10 mouse cellular contexts compared by ENCODE assay signal in the genomic region with DNA sequence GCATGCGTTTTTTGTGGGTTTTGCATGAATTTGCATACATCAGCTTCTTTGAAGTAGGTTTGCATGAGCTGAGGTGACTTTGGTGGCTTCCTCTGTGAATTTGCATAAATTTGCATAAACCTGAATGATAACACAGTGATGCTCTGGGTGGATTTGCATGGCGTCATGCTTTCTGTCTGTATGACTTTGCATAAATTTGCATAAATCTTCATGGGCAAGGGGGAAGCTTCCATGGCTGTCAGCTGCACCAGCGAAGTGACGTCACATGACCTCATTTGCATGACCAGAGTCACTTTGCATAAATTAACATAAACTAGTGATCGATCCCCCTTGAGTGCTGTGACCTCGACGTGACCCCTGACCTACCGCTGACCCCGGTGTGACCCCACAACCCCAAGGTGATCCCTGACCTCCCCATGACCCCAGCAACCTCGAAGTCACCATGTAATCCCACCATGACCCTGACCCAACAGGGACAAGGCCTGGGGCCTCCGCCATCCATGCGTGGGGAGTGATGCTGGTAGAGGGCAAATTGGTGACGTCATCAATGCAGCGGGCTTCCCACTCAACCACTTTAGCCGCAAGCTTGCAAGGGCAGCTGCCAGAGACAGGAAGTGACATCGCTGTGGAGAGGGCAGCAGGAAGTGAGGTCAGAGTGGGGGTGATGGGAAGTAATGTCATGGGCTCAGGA.
DNase-seq lines count a peak whose midpoint lies in the region; ATAC-seq and TF ChIP-seq lines count a peak whose summit lies in the region.
"Had no signal": no experiment of that assay in that cellular context is flagged by ENCODE, and none has a peak within 500 bp of the region (broad histone marks: within the 10 kb centered on the region; RNA-seq: fewer than 3 reads in every experiment).

No protein-coding gene starts in this region.

- no peak for TF ChIP-seq CTCF in lung, embryonic 14.5 days (IDR thresholded peaks at IDR 0.05; ENCODE audit: low read depth)
- TF ChIP-seq CTCF in lung, postnatal 0 days (IDR thresholded peaks at IDR 0.05): no peak
- TF ChIP-seq CTCF in brain, embryonic 14.5 days (IDR thresholded peaks at IDR 0.05; ENCODE audit: borderline replicate concordance, extremely low read depth, insufficient read depth, insufficient read length): no peak
- no peak for TF ChIP-seq CTCF in layer of hippocampus, adult 2 months (conservative IDR thresholded peaks at IDR 0.05)

- no peak overlapping the region for H3K4me3 ChIP-seq in lung, embryonic 14.5 days (ENCODE audit: low read depth, low read length)
- no peak overlapping the region for H3K4me3 ChIP-seq in lung, postnatal 0 days (ENCODE audit: low read depth, low read length)
- H3K4me3 ChIP-seq in layer of hippocampus, adult 2 months: no peak overlapping the region
- H3K4me3 ChIP-seq: embryonic facial prominence, embryonic 13.5 days; kidney, embryonic 15.5 days; limb, embryonic 15.5 days had no signal

- no peaks in the 10 kb centered on the region for H3K27me3 ChIP-seq in lung, embryonic 14.5 days (ENCODE audit: insufficient read depth, low read length)
- no peaks in the 10 kb centered on the region for H3K27me3 ChIP-seq in lung, postnatal 0 days (replicated peaks; ENCODE audit: insufficient read depth, low read length)
- H3K27me3 ChIP-seq: embryonic facial prominence, embryonic 13.5 days; kidney, embryonic 15.5 days; limb, embryonic 15.5 days had no signal

- H3K4me2 ChIP-seq in lung, embryonic 14.5 days: no peak overlapping the region
- H3K4me2 ChIP-seq in lung, postnatal 0 days (replicated peaks; ENCODE audit: low read depth, low read length): no peak overlapping the region
- H3K4me2 ChIP-seq: embryonic facial prominence, embryonic 13.5 days; kidney, embryonic 15.5 days; limb, embryonic 15.5 days had no signal

- peaks cover 36% of the 10 kb centered on the region for H3K36me3 ChIP-seq in lung, embryonic 14.5 days (ENCODE audit: insufficient read depth)
- peaks cover 9% of the 10 kb centered on the region for H3K36me3 ChIP-seq in lung, postnatal 0 days (ENCODE audit: insufficient read depth, low read length)

- 0 out of 2 replicates have a peak, but pooled peaks cover 3% of the 10 kb centered on the region for H3K9me3 ChIP-seq in lung, embryonic 14.5 days (ENCODE audit: low read depth, low read length)
- no peaks in the 10 kb centered on the region for H3K9me3 ChIP-seq in lung, postnatal 0 days (ENCODE audit: low read length)
- H3K9me3 ChIP-seq: limb, embryonic 15.5 days had no signal

- H3K27ac ChIP-seq in lung, embryonic 14.5 days (ENCODE audit: low read depth): no peak overlapping the region
- no peak overlapping the region for H3K27ac ChIP-seq in lung, postnatal 0 days (ENCODE audit: low read length)
- no peak overlapping the region for H3K27ac ChIP-seq in layer of hippocampus, adult 2 months
- H3K27ac ChIP-seq: embryonic facial prominence, embryonic 13.5 days; kidney, embryonic 15.5 days; limb, embryonic 15.5 days had no signal

- ATAC-seq in lung, embryonic 14.5 days (ENCODE audit: insufficient read depth): no peak
- ATAC-seq in lung, postnatal 0 days: no peak

- peak; percentile 17 for DNase-seq in lung, embryonic 14.5 days
- no peak for DNase-seq in lung, postnatal 0 days (ENCODE audit: low spot score)
- peak; percentile 76 for DNase-seq in ES-CJ7 (ENCODE audit: low read depth, low spot score)
- peak; percentile 79 for DNase-seq in brain, embryonic 14.5 days (ENCODE audit: low read depth)
- DNase-seq in natural killer cell, adult 2 months (ENCODE audit: low spot score in 2 of 2): peak; percentile 46 to 51
- no peak for DNase-seq in layer of hippocampus, postnatal 10 days (ENCODE audit: low spot score in 2 of 2)
- no peak for DNase-seq in layer of hippocampus, adult 2 months (ENCODE audit: low spot score in 2 of 2)

- H3K4me1 ChIP-seq in lung, embryonic 14.5 days (ENCODE audit: insufficient read depth): no peaks in the 10 kb centered on the region
- H3K4me1 ChIP-seq in lung, postnatal 0 days (ENCODE audit: insufficient read depth, low read depth, low read length): no peaks in the 10 kb centered on the region
- H3K4me1 ChIP-seq: embryonic facial prominence, embryonic 13.5 days had no signal

- no peak for TF ChIP-seq POLR2A in brain, embryonic 14.5 days (IDR thresholded peaks at IDR 0.05; ENCODE audit: borderline replicate concordance, extremely low read depth, insufficient read depth, insufficient read length, poor library complexity, severe bottlenecking)

- H3K9ac ChIP-seq in lung, embryonic 14.5 days: no peak overlapping the region
- no peak overlapping the region for H3K9ac ChIP-seq in lung, postnatal 0 days (replicated peaks; ENCODE audit: low read depth)
- H3K9ac ChIP-seq: embryonic facial prominence, embryonic 13.5 days; kidney, embryonic 15.5 days; limb, embryonic 15.5 days had no signal

- WGBS in lung, embryonic 14.5 days: 92% methylated on average over 16 of the region's 16 CpGs
- 94% methylated on average over 16 of the region's 16 CpGs for WGBS in lung, postnatal 0 days

- no peak for TF ChIP-seq EP300 in lung, postnatal 0 days (IDR thresholded peaks at IDR 0.05)

Comparison
In these comparisons a context has a peak if more than half of its experiments do, and no peak if none do; other contexts are left out.
1. DNase-seq: peak in lung, embryonic 14.5 days (single experiment), ES-CJ7 (single experiment), brain, embryonic 14.5 days (single experiment) and natural killer cell, adult 2 months (2 of 2); none in lung, postnatal 0 days (single experiment), layer of hippocampus, postnatal 10 days (0 of 2) and layer of hippocampus, adult 2 months (0 of 2).